Mouse (Mus musculus): Measurements from ENCODE around the gene Gm20547. TPM values are rescaled to one million over a fixed set of nuclear protein-coding genes. Genes with fewer than 3 reads are reported as not detected.

Gene Gm20547
- polyA plus RNA-seq, 1 experiment from 2014 or later, result 0.08 TPM

DNA sequence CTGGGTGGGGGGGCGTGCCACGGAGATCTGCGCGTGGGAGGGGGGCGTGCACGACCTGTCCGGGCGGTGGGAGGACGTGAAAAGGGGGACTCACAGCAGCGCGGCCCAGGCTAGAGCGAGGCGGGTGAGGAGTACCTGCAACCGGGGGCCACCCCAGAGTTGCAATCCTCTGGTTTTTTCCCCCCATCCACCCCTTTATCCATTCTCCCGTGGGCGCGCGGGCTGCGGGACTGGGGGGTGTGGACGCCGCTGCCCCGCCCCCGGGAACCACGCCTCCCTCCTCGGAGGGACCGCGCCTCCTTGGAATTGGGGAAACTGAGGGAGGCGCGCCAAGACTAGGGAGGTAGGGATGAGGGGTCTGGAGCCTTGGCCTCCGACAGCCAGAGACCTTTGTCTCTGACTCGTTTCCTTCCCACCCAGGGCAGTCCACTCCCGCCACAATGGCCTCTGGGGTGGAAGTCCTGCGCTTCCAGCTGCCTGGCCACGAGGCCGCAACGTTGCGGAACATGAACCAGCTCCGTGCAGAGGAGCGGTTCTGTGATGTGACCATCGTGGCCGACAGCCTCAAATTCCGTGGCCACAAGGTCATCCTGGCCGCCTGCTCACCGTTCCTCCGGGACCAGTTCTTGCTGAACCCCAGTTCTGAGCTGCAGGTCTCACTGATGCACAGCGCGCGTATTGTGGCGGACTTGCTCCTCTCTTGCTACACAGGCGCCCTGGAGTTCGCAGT is 13.1 kb upstream of the Gm20547 start:
- H3K4me3 ChIP-seq (replicated peaks), result peak overlapping the region; percentile 86
- H3K4me2 ChIP-seq (replicated peaks), result peak overlapping the region; percentile 99
- no peaks in the 10 kb centered on the region for H3K27me3 ChIP-seq
- 5% methylated on average over 49 of the region's 51 CpGs for WGBS
- H3K9me3 ChIP-seq, result no peaks in the 10 kb centered on the region
- H3K27ac ChIP-seq, result peak overlapping the region; percentile 95
- peak overlapping the region; percentile 97 for H3K9ac ChIP-seq (replicated peaks)
- ATAC-seq, result peak; percentile 49
- H3K4me1 ChIP-seq (replicated peaks), result peaks cover 43% of the 10 kb centered on the region
- H3K36me3 ChIP-seq, result peaks cover 11% of the 10 kb centered on the region

DNA sequence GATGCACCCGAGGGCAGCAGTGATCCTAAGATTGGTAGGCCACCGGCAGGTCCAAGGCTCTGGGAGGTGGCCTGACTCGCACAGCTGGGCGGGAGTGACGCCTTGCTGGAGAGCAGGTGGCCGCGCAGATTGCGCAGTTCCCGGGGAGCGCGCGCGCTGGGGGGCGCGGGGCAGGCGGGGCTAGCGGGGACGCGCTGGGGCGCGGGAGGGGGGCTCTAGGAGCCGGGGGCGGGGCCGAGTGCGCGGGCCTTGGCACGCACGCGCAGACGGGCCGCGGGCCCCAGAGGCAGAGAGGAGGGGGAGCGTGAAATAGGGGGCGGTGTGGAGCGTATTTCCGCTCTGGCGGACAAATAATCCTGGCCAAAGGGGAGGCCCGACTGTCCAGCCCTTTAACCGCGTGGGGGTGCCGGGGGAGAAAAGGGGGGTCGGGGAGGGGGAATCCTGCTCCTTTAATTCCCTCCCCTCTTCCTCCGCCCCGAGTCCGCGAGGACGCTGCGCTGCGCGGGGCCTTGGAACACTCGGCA is 12.3 kb upstream of the Gm20547 start:
- Histone ChIP-seq H3K4me2 (replicated peaks) (peak overlapping the region; percentile 99), H3K27me3 (no peaks in the 10 kb centered on the region), H3K27ac (peak overlapping the region; percentile 95), H3K9me3 (no peaks in the 10 kb centered on the region), H3K4me3 (replicated peaks) (peak overlapping the region; percentile 86), H3K9ac (replicated peaks) (peak overlapping the region; percentile 97), H3K4me1 (replicated peaks) (peaks cover 38% of the 10 kb centered on the region), H3K36me3 (peaks cover 11% of the 10 kb centered on the region)
- peak; percentile 87 for ATAC-seq
- under 1% methylated on average over 43 of the region's 51 CpGs for WGBS

DNA sequence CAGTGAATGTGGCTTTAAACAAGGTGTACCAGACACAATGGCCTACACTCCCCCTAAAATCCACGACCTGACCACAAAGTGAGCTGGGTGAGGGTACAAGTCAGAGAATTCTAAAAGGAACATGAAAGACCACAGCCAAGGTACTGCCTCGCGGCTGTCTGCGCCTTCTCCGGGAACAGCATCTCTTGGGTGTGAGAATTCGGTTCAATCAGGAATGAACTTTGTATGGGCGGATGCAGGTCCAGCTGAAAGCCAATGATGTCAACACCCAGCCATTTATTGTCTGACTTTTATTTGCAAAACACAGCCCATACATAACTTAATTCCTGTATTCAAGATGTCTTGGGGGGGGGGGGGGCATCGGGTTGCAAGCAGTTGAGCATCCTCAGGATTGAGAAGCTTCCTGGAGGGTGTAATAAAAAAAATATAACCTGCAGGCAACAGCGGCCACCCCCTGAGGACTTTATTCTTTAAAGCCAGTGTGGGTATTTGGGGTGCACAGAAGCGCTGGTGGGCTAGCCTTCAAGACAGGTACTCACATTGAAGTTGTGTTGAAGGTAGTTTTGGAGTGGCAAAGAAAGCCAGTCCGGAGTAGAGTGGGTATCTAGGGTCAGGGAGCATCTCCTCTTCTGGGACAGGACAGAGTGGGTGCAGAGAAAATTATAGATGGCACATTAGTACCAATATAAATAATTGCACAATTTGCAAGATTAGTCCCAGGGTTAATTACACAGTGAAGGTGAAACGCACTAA is 11.4 kb upstream of the Gm20547 start:
- H3K4me1 ChIP-seq (replicated peaks), result peaks cover 38% of the 10 kb centered on the region
- H3K9me3 ChIP-seq, result no peaks in the 10 kb centered on the region
- H3K27ac ChIP-seq, result peak overlapping the region; percentile 95
- H3K36me3 ChIP-seq, result peaks cover 11% of the 10 kb centered on the region
- 74% methylated on average over 12 of the region's 12 CpGs for WGBS
- no peaks in the 10 kb centered on the region for H3K27me3 ChIP-seq
- H3K4me3 ChIP-seq (replicated peaks), result peak overlapping the region; percentile 86
- H3K4me2 ChIP-seq (replicated peaks), result peak overlapping the region; percentile 99
- H3K9ac ChIP-seq (replicated peaks), result peak overlapping the region; percentile 97
- peak; percentile 7; the same call in 1 of the 2 replicates for ATAC-seq

DNA sequence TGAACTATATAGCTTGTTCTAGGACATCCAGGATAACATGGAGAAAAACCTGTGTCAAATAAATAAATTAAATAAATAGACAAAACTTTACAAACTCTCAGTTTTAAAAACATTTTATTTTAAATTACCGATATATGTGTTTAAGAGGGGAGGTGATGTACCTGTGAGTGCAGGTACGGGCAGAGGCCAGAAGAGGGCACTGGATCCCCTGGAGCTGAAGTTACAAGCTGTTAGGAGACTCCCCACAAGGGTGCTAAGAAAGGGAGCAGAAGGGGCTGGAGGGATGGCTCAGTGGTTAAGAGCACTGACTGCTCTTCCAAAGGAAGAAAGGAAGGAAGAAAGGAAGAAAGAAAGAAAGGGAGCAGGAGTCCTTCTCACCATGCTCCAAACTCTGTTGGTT is 9.5 kb upstream of the Gm20547 start:
- 95% methylated on average over 2 of the region's 2 CpGs for WGBS
- H3K27ac ChIP-seq, result no peak overlapping the region
- no peak overlapping the region for H3K4me2 ChIP-seq (replicated peaks)
- no peak overlapping the region for H3K9ac ChIP-seq (replicated peaks)
- no peaks in the 10 kb centered on the region for H3K9me3 ChIP-seq
- ATAC-seq, result no peak
- no peaks in the 10 kb centered on the region for H3K27me3 ChIP-seq
- no peak overlapping the region for H3K4me3 ChIP-seq (replicated peaks)
- peaks cover 21% of the 10 kb centered on the region for H3K4me1 ChIP-seq (replicated peaks)
- H3K36me3 ChIP-seq, result peaks cover 8% of the 10 kb centered on the region

DNA sequence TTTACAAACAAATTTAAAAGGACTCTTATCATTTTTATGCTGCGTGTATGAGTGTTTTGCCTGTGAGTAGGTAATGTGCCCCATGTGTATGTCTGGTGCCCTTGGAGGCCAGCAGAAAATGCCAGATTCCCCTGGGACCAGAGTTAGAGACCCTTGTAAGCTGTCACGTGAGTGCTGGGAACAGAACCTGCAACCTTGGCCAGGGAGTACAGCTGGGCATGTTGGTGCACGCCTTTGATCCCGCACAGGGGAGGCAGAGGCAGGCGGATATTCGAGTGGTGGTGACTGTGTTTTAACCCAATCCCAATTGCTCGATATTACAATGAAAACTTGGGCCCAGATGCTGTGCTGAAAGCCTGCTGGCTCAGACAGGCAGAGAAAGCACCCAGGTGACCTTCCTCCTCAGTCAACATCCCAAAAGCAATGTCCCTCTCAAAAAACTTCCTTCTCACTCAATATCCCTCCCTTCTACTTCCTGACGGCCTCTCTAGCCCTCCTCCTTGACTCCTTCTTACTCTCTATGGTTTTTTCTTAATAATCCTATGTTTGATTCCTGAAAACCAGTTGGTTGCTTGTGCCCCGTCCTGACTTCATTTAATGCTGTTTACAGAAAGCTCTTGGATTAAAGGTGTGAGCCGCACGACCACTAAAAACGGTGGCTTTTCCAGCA is 8.4 kb upstream of the Gm20547 start:
- no peaks in the 10 kb centered on the region for H3K27me3 ChIP-seq
- no peak for ATAC-seq
- no peak overlapping the region for H3K4me2 ChIP-seq (replicated peaks)
- 87% methylated on average over 12 of the region's 12 CpGs for WGBS
- H3K4me1 ChIP-seq (replicated peaks), result peaks cover 9% of the 10 kb centered on the region
- H3K9ac ChIP-seq (replicated peaks), result no peak overlapping the region
- H3K4me3 ChIP-seq (replicated peaks), result no peak overlapping the region
- H3K9me3 ChIP-seq, result no peaks in the 10 kb centered on the region
- no peaks in the 10 kb centered on the region for H3K36me3 ChIP-seq
- no peak overlapping the region for H3K27ac ChIP-seq

DNA sequence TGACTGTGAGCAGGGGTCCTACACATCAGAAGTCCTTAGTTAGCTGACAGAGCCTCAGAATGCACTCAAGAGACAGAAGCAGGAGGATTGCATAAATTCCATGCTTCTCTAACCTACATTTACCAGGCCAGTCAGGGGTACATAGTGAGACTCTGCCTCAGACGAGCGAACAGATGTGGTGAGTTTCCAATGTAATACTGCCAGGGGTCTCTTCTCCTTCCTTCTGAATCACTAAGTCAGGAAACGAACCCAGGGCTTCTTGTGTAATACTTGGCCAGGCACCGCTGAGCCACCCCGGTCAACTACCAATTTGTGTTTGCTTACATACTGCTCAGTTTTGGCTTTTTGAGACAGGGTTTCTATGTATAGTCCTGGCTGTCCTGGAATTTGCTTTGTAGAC is 6.1 kb upstream of the Gm20547 start:
- H3K27ac ChIP-seq, result no peak overlapping the region
- no peak for ATAC-seq
- no peaks in the 10 kb centered on the region for H3K36me3 ChIP-seq
- no peak overlapping the region for H3K4me2 ChIP-seq (replicated peaks)
- H3K9ac ChIP-seq (replicated peaks), result no peak overlapping the region
- H3K27me3 ChIP-seq, result no peaks in the 10 kb centered on the region
- H3K9me3 ChIP-seq, result no peaks in the 10 kb centered on the region
- H3K4me1 ChIP-seq (replicated peaks), result no peaks in the 10 kb centered on the region
- H3K4me3 ChIP-seq (replicated peaks), result no peak overlapping the region
- WGBS, result 94% methylated on average over 5 of the region's 5 CpGs

DNA sequence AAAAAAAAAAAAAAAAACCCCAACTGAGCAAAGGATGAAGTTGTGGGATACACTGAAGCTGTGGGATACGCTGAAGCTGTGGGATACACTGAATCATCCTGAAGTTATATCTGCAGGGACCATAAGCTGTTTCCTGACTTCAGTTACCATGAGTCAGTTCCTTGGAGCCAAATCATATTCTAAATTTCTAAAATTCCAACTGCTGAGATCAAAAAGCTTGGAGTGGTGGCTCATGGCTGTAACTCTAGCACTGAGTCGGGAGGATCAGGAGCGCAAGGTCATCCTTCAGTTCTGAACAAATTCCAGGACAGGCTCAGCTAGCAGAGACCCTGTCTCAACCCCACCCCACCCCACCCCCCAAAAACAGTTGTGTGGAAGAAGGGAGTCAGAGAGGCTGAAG is 3.8 kb upstream of the Gm20547 start:
- Histone ChIP-seq H3K4me1 (replicated peaks) (no peaks in the 10 kb centered on the region), H3K9ac (replicated peaks) (no peak overlapping the region), H3K27ac (no peak overlapping the region), H3K4me3 (replicated peaks) (no peak overlapping the region), H3K9me3 (no peaks in the 10 kb centered on the region), H3K36me3 (no peaks in the 10 kb centered on the region), H3K4me2 (replicated peaks) (no peak overlapping the region), H3K27me3 (peaks cover 12% of the 10 kb centered on the region)
- 89% methylated on average over 3 of the region's 3 CpGs for WGBS
- ATAC-seq, result no peak

DNA sequence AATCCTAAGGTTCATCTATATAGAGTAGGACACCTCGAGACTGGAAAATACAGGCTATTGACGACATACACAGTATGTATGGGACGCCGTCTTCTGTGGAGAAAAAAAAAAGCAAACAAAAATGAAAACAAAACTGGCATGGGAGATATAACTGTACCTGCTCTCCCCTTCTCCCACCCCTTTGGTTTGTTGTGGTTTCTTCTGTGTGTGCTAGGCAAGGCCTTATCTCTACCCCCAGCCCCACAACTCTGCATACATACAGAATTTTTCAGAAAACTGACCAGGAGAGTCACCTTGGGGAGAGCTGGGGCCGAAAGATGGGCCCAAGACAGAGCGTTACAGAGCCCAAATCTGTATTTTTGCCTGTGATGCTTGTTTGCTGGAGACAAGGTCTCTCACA is 2.9 kb upstream of the Gm20547 start:
- Histone ChIP-seq H3K9ac (replicated peaks) (no peak overlapping the region), H3K4me3 (replicated peaks) (no peak overlapping the region), H3K27me3 (peaks cover 12% of the 10 kb centered on the region), H3K9me3 (no peaks in the 10 kb centered on the region), H3K36me3 (no peaks in the 10 kb centered on the region), H3K4me1 (replicated peaks) (no peaks in the 10 kb centered on the region), H3K4me2 (replicated peaks) (no peak overlapping the region), H3K27ac (no peak overlapping the region)
- ATAC-seq, result no peak
- 87% methylated on average over 6 of the region's 6 CpGs for WGBS

DNA sequence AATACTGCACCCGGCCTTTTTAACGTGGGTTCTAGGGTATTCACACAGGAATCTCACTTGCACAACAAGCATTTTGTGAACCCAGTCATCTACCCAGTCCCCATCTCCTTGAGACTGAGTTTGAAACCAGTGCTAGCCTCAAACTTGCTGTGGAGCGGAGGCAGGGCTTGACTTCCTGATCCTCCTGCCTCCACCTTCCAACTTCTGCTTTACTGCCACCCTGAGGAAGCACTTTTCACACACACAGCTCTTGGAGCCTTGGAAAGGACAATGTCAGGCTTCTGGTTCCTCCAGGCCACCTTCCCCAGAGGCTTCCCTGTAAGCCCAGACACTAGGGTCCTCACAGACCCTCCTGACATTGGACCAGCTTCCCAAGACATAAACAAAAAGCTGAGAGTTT is 1.5 kb upstream of the Gm20547 start:
- no peaks in the 10 kb centered on the region for H3K36me3 ChIP-seq
- no peak for ATAC-seq
- 60% methylated on average over 3 of the region's 3 CpGs for WGBS

DNA sequence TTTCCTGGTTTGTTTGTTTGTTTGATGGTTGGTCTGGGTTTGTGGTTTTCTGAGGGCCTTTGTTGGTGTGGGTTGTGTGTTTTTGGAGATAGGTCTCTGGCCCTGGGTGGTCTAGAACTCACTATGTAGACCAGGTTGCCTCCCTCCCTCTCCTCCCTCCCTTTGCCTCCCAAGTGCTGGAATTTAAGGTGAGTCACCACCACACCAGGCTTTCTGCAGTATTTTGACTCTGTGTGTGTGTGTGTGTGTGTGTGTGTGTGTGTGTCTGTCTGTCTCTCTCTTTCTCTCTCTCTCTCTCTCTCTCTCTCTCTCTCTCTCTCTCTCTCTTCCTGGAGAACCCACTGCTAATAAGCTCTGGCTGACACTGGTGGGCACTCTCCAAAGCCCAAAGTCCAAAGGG is 676 bp downstream of the Gm20547 start:
- Histone ChIP-seq H3K36me3 (no peaks in the 10 kb centered on the region), H3K27ac (no peak overlapping the region), H3K4me1 (replicated peaks) (no peaks in the 10 kb centered on the region), H3K9ac (replicated peaks) (no peak overlapping the region), H3K9me3 (no peaks in the 10 kb centered on the region), H3K27me3 (peaks cover 12% of the 10 kb centered on the region), H3K4me3 (replicated peaks) (no peak overlapping the region), H3K4me2 (replicated peaks) (no peak overlapping the region)
- no peak for ATAC-seq

More for the DNA sequence above, 1.5 kb upstream of the Gm20547 start:
- H3K4me3 ChIP-seq (replicated peaks), result no peak overlapping the region
- H3K9me3 ChIP-seq, result no peaks in the 10 kb centered on the region
- no peak overlapping the region for H3K4me2 ChIP-seq (replicated peaks)
- H3K4me1 ChIP-seq (replicated peaks), result no peaks in the 10 kb centered on the region
- H3K27ac ChIP-seq, result no peak overlapping the region
- H3K27me3 ChIP-seq, result peaks cover 12% of the 10 kb centered on the region
- H3K9ac ChIP-seq (replicated peaks), result no peak overlapping the region

DNA sequence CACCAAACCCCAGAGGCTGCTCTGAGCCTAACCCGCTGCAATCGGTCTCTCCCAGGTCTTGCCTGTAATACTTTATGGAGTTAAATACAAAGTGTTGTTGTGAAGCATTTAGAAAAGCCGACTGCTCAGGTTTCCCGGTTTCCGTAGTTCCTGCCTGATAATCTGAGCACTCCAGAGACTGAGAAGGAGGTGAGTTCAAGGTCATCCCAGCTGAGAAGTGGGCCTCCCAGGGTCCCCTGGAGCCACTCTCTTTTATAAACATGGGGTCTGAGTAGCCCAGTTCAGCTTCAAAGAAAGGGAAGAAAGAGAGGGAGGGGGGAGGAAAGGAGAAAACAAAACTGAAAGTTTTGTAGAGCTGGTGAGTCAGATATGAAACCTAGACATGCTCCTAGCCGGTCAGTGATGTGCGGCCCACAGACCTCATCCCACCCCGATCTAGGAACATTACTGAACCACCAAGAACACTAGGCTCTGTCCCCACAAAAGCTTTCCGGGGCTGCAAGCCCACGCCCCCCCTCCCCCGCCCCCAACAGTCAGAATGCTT is 2.4 kb downstream of the Gm20547 start, which contains the start of gene Zbtb12:
Zbtb12 (plus strand) TSS at position 148 of the 544 bp plus-strand sequence.
- no peaks in the 10 kb centered on the region for H3K4me1 ChIP-seq (replicated peaks)
- H3K9me3 ChIP-seq, result no peaks in the 10 kb centered on the region
- H3K4me2 ChIP-seq (replicated peaks), result no peak within 1 kb of the TSS
- H3K27me3 ChIP-seq, result peaks cover 12% of the 10 kb centered on the region
- H3K36me3 ChIP-seq, result no peaks in the 10 kb centered on the region
- no peak for ATAC-seq
- H3K9ac ChIP-seq (replicated peaks), result no peak within 1 kb of the TSS
- whole genome bisulfite sequencing, result 73% methylated on average over 11 of the region's 11 CpGs
- no peak within 1 kb of the TSS for H3K27ac ChIP-seq
- H3K4me3 ChIP-seq (replicated peaks), result no peak within 1 kb of the TSS

DNA sequence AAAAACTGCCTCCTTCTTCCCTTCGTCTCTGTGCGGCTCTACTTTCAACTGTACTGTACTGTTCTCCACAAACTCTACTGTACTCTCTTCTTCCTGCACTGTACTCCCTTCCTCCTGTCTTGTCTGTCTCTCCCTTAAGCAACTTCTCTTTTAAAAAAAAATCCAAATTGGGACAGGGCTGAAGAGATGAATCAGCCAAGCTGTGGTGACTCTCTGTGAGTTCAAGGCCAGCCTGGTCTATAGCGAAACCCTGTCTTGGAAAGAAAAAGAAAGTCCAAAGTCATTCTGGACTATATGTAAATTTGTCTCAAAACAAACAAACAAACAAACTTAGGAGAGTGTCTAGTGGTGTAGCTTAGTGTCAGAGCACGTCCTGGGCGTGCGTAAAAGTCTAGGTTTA is 7.5 kb downstream of the Gm20547 start:
- 93% methylated on average over 6 of the region's 6 CpGs for WGBS
- Histone ChIP-seq H3K4me3 (replicated peaks) (no peak overlapping the region), H3K9me3 (no peaks in the 10 kb centered on the region), H3K4me2 (replicated peaks) (no peak overlapping the region), H3K9ac (replicated peaks) (no peak overlapping the region), H3K4me1 (replicated peaks) (no peaks in the 10 kb centered on the region), H3K27me3 (no peaks in the 10 kb centered on the region; the same call in 1 of the 2 replicates), H3K27ac (no peak overlapping the region), H3K36me3 (no peaks in the 10 kb centered on the region)
- no peak for ATAC-seq

Measured in midbrain, embryonic 13.5 days (tissue).